ENCODE assay signal across 9 mouse cellular contexts in genomic region chr2:104367836-104368298, GRCm38 (mm10). TPM values are rescaled to one million over a fixed set of nuclear protein-coding genes. Genes with fewer than 3 reads are reported as not detected.
DNase-seq lines count a peak whose midpoint lies in the region; ATAC-seq lines count a peak whose summit lies in the region.
"Had no signal": no experiment of that assay in that cellular context is flagged by ENCODE, and none has a peak within 500 bp of the region (broad histone marks: within the 10 kb centered on the region; RNA-seq: fewer than 3 reads in every experiment).

No protein-coding gene starts in this region.

- no peak overlapping the region for H3K4me2 ChIP-seq in hindbrain, embryonic 16.5 days (ENCODE audit: low read length)
- 0 out of 2 replicates have a peak overlapping the region, but pooled peaks have one; percentile 9 for H3K4me2 ChIP-seq in neural tube, embryonic 12.5 days (replicated peaks)

- no peaks in the 10 kb centered on the region for H3K27me3 ChIP-seq in hindbrain, embryonic 16.5 days (replicated peaks; ENCODE audit: control insufficient read depth, insufficient read depth, low read length)
- H3K27me3 ChIP-seq in neural tube, embryonic 12.5 days (replicated peaks), result no peaks in the 10 kb centered on the region

- peak; percentile 94 for ATAC-seq in hindbrain, embryonic 16.5 days
- peak; percentile 89 for ATAC-seq in neural tube, embryonic 12.5 days (ENCODE audit: low FRiP score, low read depth)

- H3K4me1 ChIP-seq in hindbrain, embryonic 16.5 days (ENCODE audit: control insufficient read depth, insufficient read depth, low read depth, low read length), result peaks cover 12% of the 10 kb centered on the region
- peaks cover 16% of the 10 kb centered on the region for H3K4me1 ChIP-seq in neural tube, embryonic 12.5 days

- H3K9ac ChIP-seq in hindbrain, embryonic 16.5 days (ENCODE audit: low read depth, low read length), result no peak overlapping the region
- H3K9ac ChIP-seq in neural tube, embryonic 12.5 days, result no peak overlapping the region

- DNase-seq in heart, postnatal 4 days, result peak; percentile 5
- DNase-seq in heart, postnatal 25 days (ENCODE audit: low spot score), result no peak
- peak; percentile 63 to 69 for DNase-seq in cerebellum, postnatal 36 days
- no peak for DNase-seq in adrenal gland, adult (ENCODE audit: inconsistent age in 2 of 2, low spot score in 1 of 2)
- DNase-seq in ovary, postnatal 14 days (ENCODE audit: low spot score), result no peak
- DNase-seq in kidney, postnatal 36 days, result no peak

- H3K9me3 ChIP-seq in hindbrain, embryonic 16.5 days (ENCODE audit: control insufficient read depth, low read length), result no peaks in the 10 kb centered on the region
- no peaks in the 10 kb centered on the region for H3K9me3 ChIP-seq in neural tube, embryonic 12.5 days

- H3K4me3 ChIP-seq in hindbrain, embryonic 16.5 days (ENCODE audit: low read length), result no peak overlapping the region
- H3K4me3 ChIP-seq in neural tube, embryonic 12.5 days, result no peak overlapping the region

- H3K36me3 ChIP-seq in hindbrain, embryonic 16.5 days (ENCODE audit: control insufficient read depth, insufficient read depth, low read length), result no peaks in the 10 kb centered on the region
- H3K36me3 ChIP-seq in neural tube, embryonic 12.5 days, result no peaks in the 10 kb centered on the region

- intact Hi-C loops in heart, postnatal 25 days (cut with DNase I), result no loop called here

- WGBS in hindbrain, embryonic 16.5 days, result 11% methylated on average over 6 of the region's 6 CpGs
- 11% methylated on average over 6 of the region's 6 CpGs for WGBS in neural tube, embryonic 12.5 days

- H3K27ac ChIP-seq in hindbrain, embryonic 16.5 days (ENCODE audit: low read depth, low read length), result peak overlapping the region; percentile 31
- H3K27ac ChIP-seq in neural tube, embryonic 12.5 days, result no peak overlapping the region

RNA-seq across cellular contexts. Expression of gene D430041D05Rik, which starts 42.9 kb away (rescaled TPM):
- total RNA-seq in heart, postnatal 4 days (2021), result under 1 TPM; 0.11 to 0.19 TPM
- under 1 TPM; 0.03 TPM for total RNA-seq in heart, postnatal 25 days (2021)
- polyA plus RNA-seq in hindbrain, embryonic 16.5 days (2015; fragmentation: Nextera tagmentation; extraction: Ambion mirVana), result 8.6 and 8.9 TPM in 2 replicates
- 4.7 and 4.9 TPM in 2 replicates for polyA plus RNA-seq in neural tube, embryonic 12.5 days (2016; fragmentation: Nextera tagmentation; extraction: Ambion mirVana)
- polyA plus RNA-seq: liver, embryonic 16.5 days had no signal

Comparison
In these comparisons a context has a peak if more than half of its experiments do, and no peak if none do; other contexts are left out.
1. DNase-seq: peak in heart, postnatal 4 days (single experiment) and cerebellum, postnatal 36 days (2 of 2); none in heart, postnatal 25 days (single experiment), adrenal gland, adult (0 of 2), ovary, postnatal 14 days (single experiment) and kidney, postnatal 36 days (0 of 2).